Mouse (Mus musculus): ENCODE results near the gene Rtn1.

Gene Rtn1

DNA sequence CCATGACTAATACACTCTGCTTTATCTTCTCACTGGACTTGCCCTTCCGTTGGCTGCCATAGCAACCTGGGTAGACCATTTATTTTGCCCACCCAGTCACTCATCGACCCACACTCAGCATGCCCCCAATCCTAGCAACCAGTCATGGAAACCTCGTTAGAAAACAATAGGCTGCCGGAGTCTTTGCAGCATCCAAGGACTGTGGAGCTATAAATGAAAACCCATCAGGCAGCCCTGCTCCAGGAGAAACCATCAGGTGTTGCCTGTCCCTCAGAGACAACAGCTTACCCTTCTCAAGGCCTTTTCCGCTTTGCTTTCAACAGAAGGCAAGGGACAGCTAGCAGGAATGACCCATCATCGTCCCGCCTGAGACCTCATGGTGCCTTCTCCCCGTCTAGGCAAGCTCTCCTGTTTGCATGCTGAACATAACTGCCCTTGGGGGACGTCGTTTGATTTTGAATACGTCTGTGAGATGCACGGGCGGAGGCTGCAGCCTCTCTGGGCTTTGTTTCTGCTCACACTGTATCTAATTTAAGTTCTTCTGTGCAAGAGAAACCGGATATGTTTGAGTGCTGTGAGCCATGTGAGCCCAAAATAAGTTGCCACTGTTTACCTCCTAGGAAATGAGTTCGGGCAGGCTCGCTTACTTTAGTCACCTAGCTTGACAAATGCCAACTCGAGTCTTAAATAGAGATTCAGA, 34.8 kb downstream of the Rtn1 start:
- DNase-seq = no peak

DNA sequence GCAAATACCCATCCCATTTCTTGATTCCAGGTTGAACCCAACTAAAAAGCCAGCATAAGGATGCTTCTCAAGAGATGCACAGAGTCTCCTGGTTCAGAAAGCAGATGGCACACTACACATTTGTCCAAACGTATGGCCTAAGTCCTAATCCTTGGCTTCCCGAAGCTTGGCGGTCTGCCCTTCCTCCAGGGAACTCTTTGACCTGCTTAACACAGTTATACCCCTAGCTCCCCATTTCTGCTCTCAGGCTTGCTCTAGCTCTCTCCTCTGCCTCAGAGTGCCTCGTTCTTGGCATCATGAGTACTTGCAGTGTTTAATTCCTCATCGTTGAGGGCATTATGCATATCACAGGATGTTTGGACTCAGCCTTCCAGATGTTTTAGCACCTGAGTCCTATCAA, 38.8 kb downstream of the Rtn1 start:
- DNase-seq = no peak

DNA sequence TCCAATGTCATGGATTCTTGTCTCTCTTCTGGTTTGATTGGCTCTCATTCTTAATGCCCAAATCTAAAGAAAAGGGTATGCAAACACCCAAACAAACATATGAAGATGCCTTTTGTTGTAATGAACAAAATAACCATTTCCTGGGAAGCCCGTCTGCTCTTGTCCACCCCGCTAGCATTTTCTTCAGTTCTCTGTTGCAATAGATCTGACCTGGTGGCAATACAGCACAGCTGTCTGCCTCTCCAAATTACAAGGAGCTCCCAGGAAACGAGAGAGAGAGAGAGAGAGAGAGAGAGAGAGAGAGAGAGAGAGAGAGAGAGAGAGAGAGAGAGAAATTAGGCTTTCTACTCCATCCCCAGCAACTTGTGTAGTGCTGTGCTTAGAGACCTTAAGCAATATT, 42.1 kb downstream of the Rtn1 start:
- DNase-seq = no peak

DNA sequence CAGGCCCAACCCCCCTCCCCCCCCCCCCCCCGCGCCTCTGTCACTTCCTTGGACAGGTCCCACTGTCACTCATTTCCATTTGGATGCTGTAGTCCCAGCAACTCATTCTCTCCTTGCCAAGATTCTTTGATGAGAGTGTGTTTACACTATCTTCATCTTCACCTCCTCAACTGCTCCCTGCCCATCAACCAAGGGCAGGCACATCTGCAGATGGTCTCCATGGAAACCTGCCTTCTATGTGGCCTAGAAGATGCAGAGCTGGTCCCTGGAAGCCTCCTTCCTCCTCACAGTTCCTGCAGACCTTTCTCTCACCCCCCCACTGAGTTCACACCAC, 42.8 kb downstream of the Rtn1 start:
- no peak for DNase-seq

DNA sequence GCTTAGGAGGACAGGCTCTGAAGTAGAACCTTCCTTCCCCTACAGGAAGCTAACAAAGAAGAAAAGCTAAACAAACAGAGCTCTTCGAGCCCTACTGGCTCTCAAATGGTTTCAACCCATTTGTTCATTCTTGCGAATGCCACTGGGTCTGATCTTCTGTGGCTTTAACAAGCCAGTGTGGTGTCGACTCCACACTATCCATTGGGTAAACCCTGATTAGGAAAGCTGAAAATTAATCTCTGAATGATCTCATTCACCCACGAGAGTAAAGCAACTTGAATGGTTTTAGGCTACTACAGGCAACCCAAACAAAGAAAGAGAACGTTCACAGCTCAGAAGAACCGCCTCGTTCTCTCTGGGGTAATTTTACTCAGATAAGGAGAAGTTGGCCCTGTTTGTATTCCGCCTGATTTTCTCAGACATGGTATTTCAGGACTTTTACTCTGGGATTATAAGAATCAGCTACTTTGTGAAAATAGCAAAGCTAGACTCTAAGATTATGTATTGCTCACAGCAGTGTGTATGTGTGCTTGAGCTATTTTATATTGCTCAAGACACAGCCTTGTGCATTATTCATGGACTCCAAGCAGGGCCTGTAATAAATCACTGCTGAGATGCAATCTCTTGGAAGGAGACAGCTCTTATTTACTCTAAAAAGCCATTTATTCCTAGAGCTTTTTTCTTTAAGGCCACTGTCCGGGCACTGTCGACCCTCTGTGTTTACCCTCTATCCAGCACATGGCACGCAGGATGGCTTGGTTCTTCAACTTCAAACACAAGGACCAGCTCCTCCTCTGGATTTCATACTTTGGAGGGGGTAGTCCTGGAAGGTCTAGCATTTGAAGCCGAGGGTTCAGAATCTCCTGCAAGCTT, 43.4 kb downstream of the Rtn1 start:
- no peak for DNase-seq

DNA sequence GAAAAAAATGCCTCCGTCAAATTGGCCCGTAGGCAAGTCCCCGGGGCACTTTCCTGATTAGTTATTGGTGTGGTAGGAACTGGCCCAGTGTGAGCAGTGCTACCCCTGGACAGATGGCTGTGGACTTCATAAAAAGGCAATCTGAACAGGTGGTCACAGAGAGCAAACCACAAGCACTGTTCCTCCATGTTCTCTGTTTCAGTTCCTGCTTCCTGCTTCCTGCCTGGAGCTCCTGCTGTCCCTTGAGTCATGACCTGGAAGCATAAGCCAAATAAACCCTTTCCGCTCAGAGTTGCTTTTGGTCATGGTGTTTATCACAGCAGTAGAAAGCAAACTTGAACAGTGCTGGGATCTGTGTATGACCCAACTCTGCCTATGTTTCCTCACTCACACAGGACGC, 44.3 kb downstream of the Rtn1 start:
- no peak for DNase-seq

DNA sequence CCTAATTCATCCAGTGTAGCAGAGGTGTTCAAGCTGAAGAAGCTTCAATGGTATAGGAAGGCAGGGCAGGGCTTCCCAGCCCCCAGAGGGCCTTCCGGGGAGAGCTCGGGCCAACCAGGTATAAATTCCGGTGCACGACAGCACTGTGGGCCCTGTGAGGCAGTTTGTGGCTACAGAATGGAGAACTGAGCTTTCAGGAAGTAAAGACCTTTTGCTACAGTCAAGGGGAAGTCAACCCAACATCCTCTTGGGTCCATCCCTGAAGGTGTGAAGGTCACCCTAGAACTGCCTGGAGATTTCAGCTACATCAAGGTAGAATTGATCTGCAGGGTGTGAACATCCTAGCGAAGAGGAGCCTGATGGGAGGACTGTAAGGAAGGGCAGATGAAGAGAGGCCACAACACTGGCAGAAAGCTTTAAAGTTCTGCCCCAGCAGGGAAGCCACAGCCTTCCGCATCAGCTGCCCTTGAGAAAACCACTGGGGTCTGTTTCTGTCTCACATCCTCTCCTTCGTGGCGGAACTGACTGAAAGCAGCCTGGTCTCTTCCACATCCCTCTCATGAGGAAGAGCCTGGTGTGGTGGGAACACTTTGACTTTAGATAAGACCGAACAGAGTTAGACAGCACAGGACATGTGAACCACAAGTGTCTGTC, 47.0 kb downstream of the Rtn1 start:
- DNase-seq = no peak

DNA sequence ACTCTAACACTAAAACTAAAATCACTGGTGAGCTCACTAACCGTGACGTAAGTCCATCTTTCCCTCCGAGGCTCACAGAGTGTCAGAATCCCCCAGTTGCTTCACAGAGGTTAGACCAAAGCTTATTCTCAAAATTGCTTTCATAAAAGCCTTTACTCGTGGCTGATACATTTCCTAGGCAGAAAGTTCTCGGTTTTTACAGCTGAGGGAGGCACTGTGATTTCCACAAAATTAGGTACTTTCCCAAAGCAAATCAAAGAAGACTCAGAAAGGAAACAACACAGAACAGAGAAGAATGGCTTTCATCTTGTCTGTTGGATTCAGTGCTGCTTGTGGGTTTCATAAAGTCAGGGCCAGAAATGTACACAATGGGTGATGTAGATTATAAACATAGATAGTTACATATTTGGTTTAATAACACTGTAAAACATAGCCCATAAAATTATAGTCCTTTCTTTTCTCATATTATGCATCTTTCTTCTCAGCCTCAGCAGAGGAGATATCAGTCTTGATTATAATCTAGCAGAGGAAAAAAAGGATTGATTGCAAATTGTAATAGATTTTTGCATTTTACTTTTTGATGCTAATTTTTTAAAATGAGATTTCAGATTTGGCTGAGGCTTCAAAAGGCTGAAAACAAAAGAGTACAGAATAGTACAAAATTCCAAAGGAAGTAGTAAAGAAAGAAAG, 47.8 kb downstream of the Rtn1 start:
- no peak for DNase-seq

DNA sequence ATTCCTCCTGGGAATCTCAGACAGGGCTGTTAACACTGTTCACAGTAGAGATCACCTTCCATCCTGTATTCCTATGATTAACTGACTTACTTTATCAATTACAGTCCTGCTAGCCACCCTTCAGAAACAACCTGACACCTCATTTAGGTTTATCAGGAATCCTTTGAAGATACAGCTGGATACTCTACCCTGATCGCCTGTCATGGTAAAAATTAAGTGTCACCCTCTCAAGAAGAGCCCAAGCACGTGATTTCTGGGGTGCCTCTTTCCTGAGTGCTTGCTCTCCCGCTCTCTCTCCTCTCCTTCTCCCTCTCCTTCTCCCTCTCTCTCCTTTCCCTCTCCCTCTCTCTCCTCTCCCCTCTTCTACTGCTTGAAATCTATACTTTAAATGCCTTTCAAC, 49.0 kb downstream of the Rtn1 start:
- no peak for DNase-seq

DNA sequence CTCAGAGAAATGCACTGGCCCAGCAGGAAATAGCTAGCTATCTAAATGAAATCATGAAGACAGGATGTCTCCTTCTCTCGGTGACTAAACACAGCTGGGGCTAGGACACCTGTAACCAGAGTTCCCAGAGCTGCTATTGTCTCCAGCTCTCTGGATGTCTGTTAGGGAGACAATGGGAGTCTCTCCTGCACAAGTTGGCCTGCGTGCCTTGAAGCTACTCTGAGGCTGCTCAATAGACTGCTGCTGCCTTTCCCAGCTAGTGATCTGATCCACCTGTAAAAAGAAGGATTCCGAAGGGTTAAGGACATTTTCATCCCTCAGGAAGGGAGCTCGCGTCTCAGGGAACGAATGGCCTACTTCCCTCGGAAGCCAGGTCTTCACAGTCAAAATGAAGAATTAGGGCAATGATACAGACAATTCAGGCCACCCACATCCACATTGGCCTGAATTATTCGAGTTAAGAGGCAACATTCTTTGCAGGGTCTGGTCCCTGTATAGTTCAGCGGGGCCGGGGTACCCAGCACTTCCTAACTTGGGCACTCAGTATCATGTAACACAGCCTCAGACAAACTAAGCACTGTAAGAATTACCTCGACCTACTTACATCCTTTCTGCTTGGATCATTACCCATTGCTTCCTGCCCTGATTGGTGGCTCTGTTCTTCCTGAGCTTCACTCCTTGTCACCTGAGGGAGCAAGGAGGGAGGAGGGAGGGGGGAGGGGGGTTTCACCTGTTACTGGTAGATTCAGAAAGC, 51.0 kb downstream of the Rtn1 start:
- DNase-seq = no peak

DNA sequence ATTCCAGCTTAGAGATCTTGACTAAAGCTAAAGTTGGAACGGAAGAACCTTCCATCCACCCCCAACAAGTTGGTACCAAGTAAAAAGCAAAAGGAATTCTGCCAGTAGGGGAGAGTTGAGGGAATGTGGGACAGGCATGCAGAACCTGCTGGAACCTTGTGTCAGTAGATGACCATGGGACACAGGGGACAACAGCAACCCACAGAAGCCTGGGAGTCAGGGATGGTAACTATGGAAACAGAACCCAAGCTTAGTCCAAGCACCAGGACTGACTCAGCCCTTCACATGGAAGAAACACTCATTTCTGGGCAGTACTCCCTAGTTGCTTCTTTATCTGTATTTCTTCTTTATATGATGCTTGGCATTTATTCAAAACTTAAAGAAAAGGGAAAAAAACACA, 54.6 kb downstream of the Rtn1 start:
- DNase-seq = no peak

DNA sequence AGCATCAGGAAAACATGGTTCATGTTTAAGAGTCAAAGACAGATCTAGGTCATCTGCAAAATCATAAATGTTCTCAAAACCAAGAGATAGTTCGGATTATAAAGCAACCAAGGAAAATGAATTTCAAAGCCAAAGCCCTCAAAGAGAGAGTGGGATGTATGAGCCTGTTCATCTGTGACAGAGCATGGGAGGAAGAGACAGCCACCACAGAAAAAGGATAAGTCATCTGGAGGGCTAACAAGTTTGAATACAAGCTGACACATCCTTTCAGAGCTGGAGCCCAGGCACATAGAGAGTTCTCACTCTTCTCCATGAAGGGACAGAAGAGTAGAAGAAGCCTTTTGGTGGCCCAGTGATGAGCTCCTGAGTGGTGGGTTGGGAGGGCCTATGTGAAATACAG, 55.3 kb downstream of the Rtn1 start:
- DNase-seq = no peak

DNA sequence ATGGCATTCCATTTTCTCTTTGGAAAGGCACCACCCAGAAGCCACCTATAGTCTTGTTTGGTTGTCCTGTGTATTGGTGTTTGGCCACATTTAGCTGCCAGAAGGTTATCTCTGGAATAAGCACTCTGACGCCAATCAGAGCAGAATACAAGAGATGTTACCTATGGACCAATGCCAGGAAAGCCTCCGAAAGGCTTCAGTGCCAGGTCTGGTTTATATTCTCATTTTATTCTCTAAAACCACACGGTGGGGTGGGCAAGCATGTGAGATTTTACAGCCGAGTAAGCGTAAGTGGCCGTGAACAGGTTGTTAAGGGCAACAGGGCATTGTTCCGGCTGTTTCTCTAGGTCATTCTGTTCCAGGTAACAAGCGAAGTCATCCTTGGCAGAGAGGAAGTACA, 60.3 kb downstream of the Rtn1 start:
- no peak for DNase-seq

DNA sequence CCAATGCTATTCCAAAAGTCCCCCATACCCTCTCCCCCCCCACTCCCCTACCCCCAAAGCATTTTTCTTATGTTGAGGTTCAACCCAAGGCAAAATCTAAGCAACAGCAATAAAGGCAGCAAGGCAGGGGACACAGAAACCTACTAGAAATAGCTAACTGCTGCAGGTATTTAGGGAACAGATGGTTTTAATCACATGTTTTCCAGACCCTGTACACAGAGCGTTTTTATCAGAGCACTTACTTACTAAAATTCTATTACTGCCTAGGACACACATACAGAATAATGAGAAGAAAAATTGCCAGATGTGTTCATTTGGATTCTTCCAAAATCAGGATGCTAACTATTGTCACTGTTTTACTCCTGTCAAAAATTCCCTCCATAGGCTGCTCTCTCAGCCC, 61.7 kb downstream of the Rtn1 start:
- DNase-seq = no peak

DNA sequence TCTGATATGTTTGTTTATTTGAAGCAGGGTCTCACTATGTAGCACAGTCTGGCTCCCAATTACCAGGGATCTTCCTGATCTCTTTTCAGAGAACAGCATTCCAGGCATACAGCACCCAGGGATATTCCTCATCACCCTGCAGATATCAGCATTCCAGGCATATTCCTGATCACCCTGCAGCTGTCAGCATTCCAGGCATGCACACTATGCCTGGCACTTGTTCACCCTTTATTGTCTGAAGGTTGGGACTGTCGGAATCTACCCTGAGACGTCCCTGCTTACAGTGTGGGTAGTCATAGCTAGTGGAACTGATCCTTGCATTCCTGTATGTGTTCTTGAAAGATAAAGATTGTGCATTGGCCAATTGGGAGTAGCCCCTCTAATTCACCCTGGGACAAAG, 65.2 kb downstream of the Rtn1 start:
- no peak for DNase-seq

DNA sequence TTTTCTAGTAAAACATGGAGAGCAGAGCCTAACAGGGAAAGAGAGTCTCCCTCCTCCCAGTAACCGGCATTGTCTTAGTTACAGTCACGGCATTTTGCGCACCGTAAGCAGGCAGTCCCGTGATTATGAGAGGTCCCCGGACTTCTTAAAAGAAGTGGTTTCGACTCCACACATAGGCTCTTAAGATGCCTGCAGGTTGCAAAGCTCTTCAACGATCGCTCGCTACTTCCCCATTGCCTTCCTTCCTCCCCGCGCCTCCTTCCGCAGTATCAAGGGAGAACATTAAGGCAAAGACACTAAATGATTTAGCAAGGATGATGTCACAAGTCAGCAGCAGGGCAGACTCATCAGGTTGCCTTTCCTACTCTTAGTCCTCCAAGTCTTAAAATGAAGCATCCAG, 72.8 kb downstream of the Rtn1 start:
- DNase-seq = no peak

DNA sequence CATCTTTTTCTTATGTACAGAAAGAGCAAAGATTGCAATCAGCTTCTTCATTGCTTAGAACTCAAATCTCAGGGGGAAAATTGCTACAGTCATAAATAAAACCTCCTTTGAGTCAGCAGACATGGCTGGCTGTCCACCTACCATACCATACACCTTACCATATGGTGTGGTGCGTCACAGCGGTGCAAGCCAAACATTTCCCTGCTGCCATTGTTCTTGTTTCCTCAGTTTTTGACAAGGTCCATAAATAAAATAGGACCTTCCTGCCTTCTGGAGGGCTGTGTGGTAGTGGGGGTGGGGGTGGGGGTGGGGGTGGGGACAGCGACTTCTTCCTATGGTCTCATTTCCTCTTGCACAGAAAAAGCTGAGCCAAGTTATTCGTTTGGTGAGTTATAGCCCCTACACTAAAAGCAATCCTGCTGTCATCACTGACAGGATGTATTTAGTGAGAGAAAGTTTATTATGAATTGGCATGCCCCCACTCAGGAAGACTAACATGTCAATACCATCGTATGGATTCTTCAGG, 76.3 kb downstream of the Rtn1 start:
- no peak for DNase-seq

DNA sequence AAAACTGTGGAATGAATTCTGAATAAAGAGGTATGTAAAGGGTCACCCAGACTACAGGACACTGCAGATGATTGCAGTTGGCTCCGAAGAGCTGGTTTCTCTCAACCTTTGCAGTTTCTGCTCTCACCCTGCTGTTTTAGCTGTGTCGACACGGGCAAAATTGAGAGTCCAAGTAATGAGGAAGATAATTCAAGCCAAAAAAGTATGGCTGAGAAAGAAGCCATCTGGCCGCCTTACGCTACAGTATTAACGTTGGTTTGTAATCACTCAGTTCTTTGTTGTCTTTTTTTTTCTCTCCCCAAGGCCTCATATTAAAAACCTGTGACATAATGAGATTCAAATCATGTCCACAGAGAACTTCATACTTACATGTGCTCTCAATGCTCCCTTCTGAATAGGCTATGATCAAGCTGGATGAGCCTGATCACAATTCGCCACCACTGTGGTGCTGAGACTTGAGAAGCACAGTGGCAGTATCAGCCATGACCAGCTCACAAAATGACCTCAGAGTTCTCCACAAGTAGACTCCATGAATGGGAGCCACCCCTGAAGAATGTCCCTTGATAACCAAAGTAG, 76.9 kb downstream of the Rtn1 start:
- no peak for DNase-seq

DNA sequence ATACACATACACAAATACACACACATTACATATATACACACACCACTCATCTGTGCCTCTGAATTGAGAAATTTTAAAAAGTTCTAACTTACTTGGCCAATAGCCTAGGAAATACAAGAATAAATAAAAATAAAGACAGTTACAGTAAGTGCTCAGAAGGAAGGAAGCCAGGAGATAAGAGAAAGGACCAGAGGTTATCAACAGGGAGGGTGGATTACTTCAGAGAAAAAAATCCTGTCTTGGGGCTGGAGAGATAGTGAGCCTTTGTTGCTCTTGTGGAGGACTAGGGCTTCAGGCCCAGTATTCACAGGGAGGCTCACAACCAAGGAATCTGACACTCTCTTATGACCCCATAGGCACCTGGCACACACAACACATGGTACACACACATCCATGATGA, 82.8 kb downstream of the Rtn1 start:
- DNase-seq = no peak

DNA sequence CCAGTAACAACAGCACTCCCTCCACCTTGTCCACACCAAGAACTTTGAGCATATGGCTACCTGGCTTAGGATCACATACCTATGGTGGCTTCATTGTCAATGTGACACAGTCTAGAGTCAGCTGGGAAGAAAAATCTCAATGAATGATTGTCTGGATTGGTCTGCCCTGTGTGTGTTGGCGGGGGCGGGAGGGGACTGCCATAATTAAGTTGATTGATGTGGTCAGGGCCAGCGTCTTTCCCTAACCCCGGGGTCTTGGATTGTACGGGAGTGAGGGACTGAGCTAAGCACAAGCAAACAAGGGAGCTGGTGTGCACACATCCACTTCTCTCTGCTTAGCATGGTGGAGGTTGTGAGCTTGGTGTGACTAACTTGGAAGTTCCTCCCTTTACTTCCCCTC, 83.8 kb downstream of the Rtn1 start:
- no peak for DNase-seq

DNA sequence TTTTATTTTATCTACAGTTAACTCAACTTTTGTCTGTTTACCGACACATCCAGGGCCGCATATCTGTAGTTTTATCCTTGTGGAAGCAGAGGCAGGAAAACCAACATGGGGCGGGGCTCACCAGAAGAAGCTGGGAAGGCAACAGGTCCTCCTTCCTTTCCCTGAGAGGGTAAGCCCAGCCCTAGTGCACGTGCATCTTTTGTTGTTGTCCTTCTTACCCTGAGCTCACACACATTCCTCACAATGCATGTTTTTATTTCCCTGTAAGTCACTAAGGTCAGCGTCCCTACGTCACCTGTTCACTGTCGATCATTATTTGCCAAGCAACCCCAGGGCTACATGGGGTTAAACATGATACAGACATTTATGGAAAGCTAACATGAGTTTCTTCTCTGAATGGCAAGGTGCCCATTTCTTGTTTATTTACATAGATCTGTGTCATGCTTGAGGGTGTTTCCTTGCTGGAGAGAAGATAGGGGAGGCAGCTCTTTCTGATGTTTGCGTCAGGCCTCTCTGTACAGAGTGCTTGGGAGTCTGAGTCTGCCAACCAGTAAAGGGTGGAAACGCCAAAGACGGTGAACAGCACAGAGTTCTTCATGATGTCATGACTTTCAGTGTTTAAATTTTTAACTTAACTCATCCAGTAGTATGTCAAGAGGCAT, 84.5 kb downstream of the Rtn1 start:
- DNase-seq = no peak

DNA sequence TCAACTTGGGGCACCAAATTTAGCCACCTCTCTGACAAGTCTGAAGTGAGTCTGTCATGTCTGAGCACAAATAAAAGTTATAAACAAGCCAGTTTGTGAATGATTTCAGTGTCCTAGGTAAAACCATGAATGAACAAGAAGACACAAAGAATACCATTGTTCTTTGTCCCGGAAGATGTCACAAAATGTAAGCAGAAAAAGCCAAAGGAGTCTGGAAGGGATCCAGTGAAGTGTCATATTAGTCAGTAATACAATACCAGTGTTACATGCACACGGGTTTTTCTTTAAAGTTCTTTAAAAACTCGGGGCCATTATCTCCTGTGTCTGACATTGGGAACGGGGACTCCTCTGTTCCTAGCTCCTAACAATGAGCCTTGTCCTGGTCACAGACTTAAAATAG, 85.1 kb downstream of the Rtn1 start:
- no peak for DNase-seq
